Mouse (Mus musculus) splenic B cell, adult 2 months (primary cell): Measurements from ENCODE around the gene Gm20388.

Source experiments
- DNase-seq: peaks from one replicate; pipeline ENCODE4 v3.0.0-alpha.2; 2011; ENCODE audit warnings: low read depth, low spot score
- H3K27me3 ChIP-seq: 2 replicates; pipeline ENCODE4 v1.6.1; 2012; ENCODE audit warnings: mild to moderate bottlenecking, low read length, moderate library complexity, mixed read lengths; ENCODE audit not compliant: control insufficient read depth, poor library complexity, insufficient read depth, severe bottlenecking
- H3K36me3 ChIP-seq: 2 replicates; pipeline ENCODE4 v1.6.1; 2012; ENCODE audit warnings: mild to moderate bottlenecking, low read length, moderate library complexity, mixed read lengths; ENCODE audit not compliant: control insufficient read depth, poor library complexity, insufficient read depth, severe bottlenecking

The Gm20388 gene

DNA sequence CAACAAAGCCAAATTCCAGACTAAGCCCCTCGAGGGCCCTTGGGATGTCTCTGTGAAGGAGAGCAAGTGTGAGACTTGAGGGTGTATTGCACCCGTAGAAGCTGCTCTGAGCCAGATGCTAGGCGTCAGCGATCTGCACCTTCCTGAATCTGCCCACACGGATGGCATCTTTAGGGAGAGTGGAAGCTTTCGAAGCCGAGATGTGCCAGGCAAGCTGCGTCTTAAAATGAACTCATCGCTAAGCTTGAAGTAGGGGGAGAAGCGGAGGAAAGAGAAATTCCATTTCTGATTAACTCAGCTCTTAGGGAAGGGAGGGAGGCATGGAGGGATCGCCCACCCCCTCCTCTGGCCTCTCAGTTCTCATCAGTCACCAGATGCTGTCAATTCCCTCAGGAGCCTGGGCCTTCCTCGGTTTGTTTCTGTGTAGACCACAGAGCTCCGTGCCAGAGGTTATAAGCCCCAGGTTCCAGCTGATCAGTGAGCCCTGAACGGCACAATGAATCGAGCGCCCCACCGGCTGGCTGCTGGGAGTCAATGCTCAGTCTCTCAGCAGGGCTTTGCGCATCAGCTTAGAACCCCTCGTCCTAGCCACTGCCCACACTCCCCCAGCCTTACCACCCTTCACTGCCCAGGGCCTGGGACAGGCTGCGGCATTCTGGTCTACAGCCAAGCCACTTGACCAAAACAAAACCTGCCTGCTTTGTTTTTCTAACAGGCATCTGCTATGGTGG, 3818.6 kb downstream of the Gm20388 start:
- no peak for DNase-seq
- H3K27me3 ChIP-seq: no peaks in the 10 kb centered on the region

DNA sequence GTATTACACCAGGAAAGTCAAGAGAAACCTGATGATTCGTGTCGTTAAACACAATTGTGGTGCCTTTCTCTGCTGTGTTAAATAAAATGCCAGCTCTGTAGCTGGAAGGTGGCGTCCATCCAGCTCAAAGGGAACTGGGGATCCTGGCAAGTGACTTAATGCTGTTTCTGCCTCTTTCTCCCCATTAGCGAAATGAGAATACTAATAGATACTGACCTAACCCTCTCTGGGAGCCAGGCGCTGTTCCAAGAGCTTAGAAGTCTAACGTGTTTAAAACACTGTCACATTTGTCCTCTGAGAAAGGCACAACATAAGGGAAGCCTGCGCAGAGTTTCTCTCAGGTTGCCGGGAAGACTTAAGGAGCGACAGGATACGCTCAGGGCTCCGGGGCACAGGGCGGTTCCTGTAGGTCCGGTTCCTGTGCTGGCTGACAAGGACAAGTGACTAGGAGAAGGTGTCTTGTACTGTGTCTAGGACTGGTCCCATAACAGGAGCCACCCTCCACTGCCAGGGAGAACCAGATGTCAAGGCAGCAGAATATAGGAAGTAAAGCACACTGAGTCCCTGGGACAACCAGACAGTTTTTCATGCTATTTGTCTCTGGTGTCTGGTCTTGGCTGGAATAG, 3819.3 kb downstream of the Gm20388 start:
- no peaks in the 10 kb centered on the region for H3K36me3 ChIP-seq

More for the DNA sequence above, 3818.6 kb downstream of the Gm20388 start:
- no peaks in the 10 kb centered on the region for H3K36me3 ChIP-seq

GRCm38 (mm10) chr8:123732332-123732731, 3821.7 kb downstream of the Gm20388 start:
- DNase-seq: no peak
- H3K36me3 ChIP-seq: no peaks in the 10 kb centered on the region
- H3K27me3 ChIP-seq: no peaks in the 10 kb centered on the region

More for the DNA sequence above, 3819.3 kb downstream of the Gm20388 start:
- no peak for DNase-seq
- H3K27me3 ChIP-seq: no peaks in the 10 kb centered on the region

GRCm38 (mm10) chr8:123734486-123734885, 3823.8 kb downstream of the Gm20388 start:
- H3K36me3 ChIP-seq: no peaks in the 10 kb centered on the region
- H3K27me3 ChIP-seq: no peaks in the 10 kb centered on the region
- DNase-seq: no peak

- H3K36me3 ChIP-seq: no peaks in the 10 kb centered on the region
- no peaks in the 10 kb centered on the region for H3K27me3 ChIP-seq
- DNase-seq: no peak
Observed at GRCm38 (mm10) chr8:123736974-123737373, 3826.3 kb downstream of the Gm20388 start.

- Histone ChIP-seq H3K36me3 (no peaks in the 10 kb centered on the region), H3K27me3 (no peaks in the 10 kb centered on the region)
- no peak for DNase-seq
Observed at GRCm38 (mm10) chr8:123740263-123740662, 3829.6 kb downstream of the Gm20388 start.

GRCm38 (mm10) chr8:123741232-123741631, 3830.6 kb downstream of the Gm20388 start:
- Histone ChIP-seq H3K27me3 (no peaks in the 10 kb centered on the region), H3K36me3 (no peaks in the 10 kb centered on the region)
- DNase-seq: no peak

DNA sequence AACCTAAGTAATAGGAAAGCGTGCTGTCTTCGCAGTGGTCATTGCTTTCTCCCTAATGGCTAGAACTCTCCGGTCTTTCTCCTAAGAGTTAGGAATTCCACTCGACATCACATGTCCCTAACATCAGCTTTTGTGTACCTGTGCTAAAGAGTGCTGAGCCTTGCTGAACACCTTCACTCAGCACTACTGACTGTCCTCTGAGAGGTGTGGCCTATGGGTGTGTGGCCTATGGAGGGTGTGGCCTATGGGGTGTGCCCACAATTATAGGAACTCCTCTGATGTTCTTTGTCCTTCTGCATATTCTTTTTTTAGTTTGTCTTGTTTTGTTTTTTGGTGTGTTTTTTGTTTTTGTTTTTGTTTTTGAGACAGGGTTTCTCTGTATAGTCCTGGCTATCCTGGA, 3835.8 kb downstream of the Gm20388 start:
- no peaks in the 10 kb centered on the region for H3K36me3 ChIP-seq
- DNase-seq: no peak
- no peaks in the 10 kb centered on the region for H3K27me3 ChIP-seq

- Histone ChIP-seq H3K27me3 (no peaks in the 10 kb centered on the region), H3K36me3 (no peaks in the 10 kb centered on the region)
- DNase-seq: no peak
Observed at GRCm38 (mm10) chr8:123747772-123748171, 3837.1 kb downstream of the Gm20388 start.

DNA sequence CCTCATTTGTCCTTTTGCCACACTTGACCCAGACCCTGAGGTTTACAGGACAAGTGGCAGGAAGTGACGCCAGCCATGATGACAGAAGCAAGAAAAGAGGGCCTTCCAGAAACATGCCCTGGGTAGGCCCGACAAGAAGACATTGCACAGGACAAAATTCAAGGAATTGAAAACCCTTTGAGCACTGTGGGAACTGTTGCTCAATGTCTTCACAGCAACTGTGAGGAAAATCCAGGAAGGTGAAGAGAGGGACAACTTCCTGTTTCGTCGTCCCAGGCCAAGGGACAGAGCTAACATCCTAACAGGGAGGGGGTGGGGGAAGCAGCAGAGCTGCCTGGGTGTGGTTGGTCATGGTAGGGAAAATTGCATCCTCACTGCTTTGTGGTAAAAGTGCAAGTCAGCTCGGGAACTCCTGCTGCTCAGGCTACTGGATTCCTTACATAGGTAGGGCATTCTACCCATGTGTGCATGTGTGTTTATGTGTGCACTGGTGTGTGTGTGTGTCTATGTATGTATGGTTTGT, 3839.6 kb downstream of the Gm20388 start:
- H3K36me3 ChIP-seq: no peaks in the 10 kb centered on the region
- no peaks in the 10 kb centered on the region for H3K27me3 ChIP-seq
- DNase-seq: no peak

GRCm38 (mm10) chr8:123752773-123753468, 3842.3 kb downstream of the Gm20388 start:
- no peaks in the 10 kb centered on the region for H3K36me3 ChIP-seq
- DNase-seq: no peak
- no peaks in the 10 kb centered on the region for H3K27me3 ChIP-seq

GRCm38 (mm10) chr8:123753604-123754375, 3843.1 kb downstream of the Gm20388 start:
- peak; percentile 4 for DNase-seq
- Histone ChIP-seq H3K36me3 (no peaks in the 10 kb centered on the region), H3K27me3 (no peaks in the 10 kb centered on the region)

GRCm38 (mm10) chr8:123754538-123755431, 3844.1 kb downstream of the Gm20388 start:
- no peaks in the 10 kb centered on the region for H3K27me3 ChIP-seq
- DNase-seq: no peak

GRCm38 (mm10) chr8:123756901-123757300, 3846.3 kb downstream of the Gm20388 start:
- H3K27me3 ChIP-seq: no peaks in the 10 kb centered on the region
- no peaks in the 10 kb centered on the region for H3K36me3 ChIP-seq
- DNase-seq: no peak

More at GRCm38 (mm10) chr8:123754538-123755431, 3844.1 kb downstream of the Gm20388 start:
- no peaks in the 10 kb centered on the region for H3K36me3 ChIP-seq
